Mouse (Mus musculus) liver, adult (tissue): ENCODE results near the gene Cysltr2.

Experiments
- GATA4 ChIP-seq: IDR thresholded peaks from 2 replicates; pipeline ENCODE4 v1.6.1; 2014; ENCODE audit warnings: mild to moderate bottlenecking, low read length; ENCODE audit not compliant: insufficient replicate concordance

The Cysltr2 gene

DNA sequence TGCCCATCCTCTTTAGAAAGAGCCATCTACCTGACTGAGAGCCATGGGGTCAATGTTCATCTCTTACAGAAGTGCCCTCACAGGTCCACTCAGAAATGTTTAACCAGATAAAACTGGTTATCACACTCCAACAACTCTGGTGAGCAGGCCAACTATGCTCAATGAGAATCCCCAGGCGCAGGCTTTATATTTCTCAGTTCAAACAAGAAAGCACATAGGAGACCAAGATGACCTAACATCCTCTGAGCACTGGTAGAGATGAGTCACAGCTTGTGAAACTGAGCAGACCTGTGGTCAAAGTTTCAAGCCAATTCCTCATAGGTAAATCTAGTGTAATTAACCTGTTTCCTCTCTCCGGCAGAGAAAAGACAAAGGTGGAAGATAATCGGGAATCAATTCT is 31.6 kb downstream of the Cysltr2 start:
- TF ChIP-seq GATA4, result no peak

- TF ChIP-seq GATA4, result no peak
These were observed 33.5 kb downstream of the Cysltr2 start for GRCm38 (mm10) chr14:73015386-73015785.

DNA sequence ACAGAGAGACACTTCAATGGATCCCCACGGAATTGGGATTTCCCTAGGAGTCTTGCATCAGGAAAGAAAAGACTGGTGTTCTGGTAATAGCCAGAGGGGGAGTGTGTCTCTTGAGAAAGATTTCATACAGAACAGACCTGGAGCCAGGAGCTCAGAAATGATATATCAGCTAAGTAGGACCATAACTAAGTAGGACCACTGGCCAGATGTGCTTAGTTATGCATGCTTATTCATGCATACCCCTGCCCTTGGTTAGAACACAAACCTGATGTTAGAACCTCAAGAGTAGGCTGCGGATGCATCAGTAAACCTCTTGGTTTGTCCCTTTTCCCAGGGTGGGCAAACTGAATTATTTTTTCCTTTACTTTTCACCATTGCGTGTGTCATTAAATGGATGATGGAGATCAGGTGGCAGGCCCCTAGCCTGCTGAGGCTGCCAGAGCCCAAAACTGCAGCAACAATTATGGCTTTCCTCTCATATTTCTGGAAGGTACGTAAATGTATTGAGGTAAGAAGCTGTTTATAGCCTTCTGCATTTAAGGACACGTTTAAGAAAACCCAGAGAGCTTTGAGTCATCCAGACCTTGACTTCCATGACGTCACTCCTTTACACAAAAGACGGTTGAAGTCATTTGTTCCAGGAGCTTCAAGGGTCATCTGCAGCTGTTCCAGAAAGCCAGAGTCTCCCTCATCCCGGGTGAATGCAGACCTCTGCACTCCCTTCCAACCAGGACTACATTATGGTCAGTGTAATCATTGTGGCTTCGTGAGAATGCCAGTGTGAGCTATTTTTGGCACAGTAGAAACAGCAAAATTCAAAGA is 35.0 kb downstream of the Cysltr2 start:
- TF ChIP-seq GATA4, result no peak

DNA sequence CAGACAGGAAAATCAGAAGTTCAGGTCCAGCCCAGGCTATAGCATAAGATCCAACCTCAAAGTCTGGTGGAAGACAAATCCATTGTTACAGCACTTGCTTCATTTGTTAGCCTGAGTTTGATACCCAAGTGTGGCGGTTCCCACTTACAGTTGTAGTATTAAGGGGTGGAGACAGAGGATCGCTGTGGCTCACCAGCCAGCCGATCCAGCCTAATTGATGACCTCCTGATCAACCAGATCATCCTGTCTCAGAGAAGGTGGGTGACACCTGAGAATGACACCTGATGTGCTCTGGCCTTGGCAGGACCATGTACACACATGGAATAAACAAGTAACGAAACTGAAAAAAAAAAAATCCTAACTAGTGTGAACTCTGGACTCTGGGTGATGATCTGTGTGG is 47.1 kb downstream of the Cysltr2 start:
- TF ChIP-seq GATA4, result no peak

- TF ChIP-seq GATA4, result no peak
These were observed 48.6 kb downstream of the Cysltr2 start for GRCm38 (mm10) chr14:73000325-73000724.

- no peak for TF ChIP-seq GATA4
These were observed 50.8 kb downstream of the Cysltr2 start for GRCm38 (mm10) chr14:72998111-72998510.

DNA sequence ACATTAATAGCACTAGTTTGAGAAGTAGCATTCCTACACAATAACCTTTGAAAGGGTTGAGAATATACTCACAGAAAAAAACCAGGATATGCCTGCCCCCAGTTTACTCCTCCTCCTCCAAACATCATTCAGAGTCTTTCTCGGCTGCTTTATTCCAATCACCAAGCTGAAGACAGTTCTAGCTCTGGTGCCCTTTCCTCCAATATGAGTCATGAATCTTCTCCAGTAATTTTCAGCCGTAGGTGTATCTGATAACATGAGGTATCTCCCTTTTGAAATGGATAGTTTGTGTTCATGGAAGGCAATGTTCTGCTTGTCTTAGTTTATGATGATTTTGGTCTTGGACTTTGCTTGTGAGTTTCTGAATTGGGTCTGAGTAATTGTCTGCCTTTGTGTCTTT is 62.9 kb downstream of the Cysltr2 start:
- no peak for TF ChIP-seq GATA4

GRCm38 (mm10) chr14:72985113-72985512 is 63.8 kb downstream of the Cysltr2 start:
- TF ChIP-seq GATA4, result no peak

DNA sequence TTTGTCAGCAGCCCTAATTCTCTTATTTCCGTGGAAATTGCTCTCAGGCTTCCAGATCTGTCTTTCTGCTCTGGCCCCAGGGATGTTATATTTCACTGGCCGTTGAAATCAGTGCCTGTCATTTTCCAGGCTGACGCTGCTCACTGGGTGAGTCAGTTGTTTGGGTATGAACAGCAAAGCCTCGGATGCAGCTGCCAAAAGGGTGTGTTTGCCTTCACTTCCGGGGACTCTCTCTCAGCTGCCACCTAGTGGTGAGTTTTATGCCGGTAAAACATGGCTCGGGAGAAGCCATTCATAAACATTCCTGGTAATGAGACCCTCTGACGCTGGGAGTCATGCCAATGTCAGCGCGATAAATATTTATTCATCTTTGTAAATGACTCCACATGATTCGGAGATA is 65.5 kb downstream of the Cysltr2 start:
- no peak for TF ChIP-seq GATA4

DNA sequence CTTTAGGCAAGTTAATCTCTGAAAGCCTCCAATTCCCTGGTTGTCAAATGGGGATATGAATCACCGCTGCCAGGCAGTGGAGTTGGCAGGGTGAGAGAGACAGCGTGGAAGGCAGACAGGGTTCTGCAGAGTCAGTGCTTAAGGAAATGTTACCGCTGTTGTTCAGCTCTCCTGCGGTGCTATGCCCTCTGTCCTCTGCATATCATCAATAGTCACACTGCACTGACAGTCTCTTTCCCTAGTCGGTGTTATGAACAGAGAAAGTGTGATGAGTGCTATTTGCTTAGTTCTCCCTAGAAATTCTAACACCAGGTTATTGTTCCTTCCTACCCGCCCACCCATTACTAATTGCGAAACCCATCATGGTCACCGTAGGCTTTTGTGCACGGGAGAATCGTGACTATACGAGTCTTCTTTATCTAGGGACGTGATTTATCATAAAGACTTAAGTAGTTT is 65.9 kb downstream of the Cysltr2 start:
- no peak for TF ChIP-seq GATA4

GRCm38 (mm10) chr14:72980761-72981160 is 68.2 kb downstream of the Cysltr2 start:
- no peak for TF ChIP-seq GATA4

- TF ChIP-seq GATA4, result no peak
These were observed 68.8 kb downstream of the Cysltr2 start for GRCm38 (mm10) chr14:72980106-72980505.

- TF ChIP-seq GATA4, result no peak
These were observed 72.8 kb downstream of the Cysltr2 start for GRCm38 (mm10) chr14:72976111-72976510.
